Mouse (Mus musculus): Measurements from ENCODE around the gene Idua. TPM values are rescaled to one million over a fixed set of nuclear protein-coding genes. Genes with fewer than 3 reads are reported as not detected.
"Not testable (repeated sequence)": the region's sequence is repeated elsewhere in the genome, so short reads cannot be mapped to it uniquely, and the experiment has no call there.

Idua gene
- 10 to 100 TPM; 14.0 to 16.0 TPM for total RNA-seq (2021)
- long read RNA-seq, experiment 1, transcript Idua-202 (14 exons, 3,373 nt) = major isoform, 6 of 15 reads
- long read RNA-seq, experiment 1, partial matches to known transcripts = 2 of 15 reads
- long read RNA-seq, experiment 1, other reads (novel, unspliced or antisense) = 5 of 15 reads
- long read RNA-seq, experiment 2, transcript Idua-202 (14 exons, 3,373 nt) = major isoform, 5 of 9 reads
- long read RNA-seq, experiment 2, partial matches to known transcripts = 0 of 9 reads
- long read RNA-seq, experiment 2, other reads (novel, unspliced or antisense) = 4 of 9 reads

- peak in 1 of 2 experiments; percentile 39 for DNase-seq
Measured at GRCm38 (mm10) chr5:108659698-108660631, at the start of gene Idua. Gene Idua, plus strand, starts transcription at chr5:108660331.

DNA sequence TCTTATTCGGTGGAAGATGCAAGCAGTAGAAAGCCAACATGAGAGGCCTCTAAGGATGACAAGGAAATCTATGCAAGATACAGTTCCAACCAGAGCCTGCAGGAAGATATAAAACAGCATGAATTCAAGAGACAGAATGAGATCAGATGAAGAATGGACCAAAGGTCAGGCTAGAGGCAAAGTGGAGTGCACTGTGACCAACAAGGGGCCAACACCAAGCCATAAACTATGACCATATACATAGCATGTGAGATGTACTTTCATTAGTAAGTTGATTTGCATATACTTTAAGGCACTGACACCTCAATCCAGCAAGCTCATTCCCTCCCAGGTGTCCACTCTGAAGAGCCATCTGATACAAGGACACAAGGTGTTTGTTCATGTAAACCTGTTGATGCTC, 49.7 kb upstream of the Idua start:
- DNase-seq = no peak

GRCm38 (mm10) chr5:108621870-108622269, 38.3 kb upstream of the Idua start:
- DNase-seq = no peak

- no peak for DNase-seq
Measured at GRCm38 (mm10) chr5:108626050-108626660, 34.0 kb upstream of the Idua start.

- DNase-seq = no peak
Measured at GRCm38 (mm10) chr5:108628891-108629633, 31.1 kb upstream of the Idua start.

GRCm38 (mm10) chr5:108629634-108630483, 30.3 kb upstream of the Idua start, which contains the start of the genes Gak and Tmem175:
Gene Gak, minus strand, starts transcription at chr5:108629755.
Gene Tmem175, plus strand, starts transcription at chr5:108629770.
- DNase-seq = peak; percentile 95 to 96

- no peak for DNase-seq
Measured at GRCm38 (mm10) chr5:108633676-108634075, 26.5 kb upstream of the Idua start.

GRCm38 (mm10) chr5:108634088-108634487, 26.0 kb upstream of the Idua start:
- not testable (repeated sequence) for DNase-seq

DNA sequence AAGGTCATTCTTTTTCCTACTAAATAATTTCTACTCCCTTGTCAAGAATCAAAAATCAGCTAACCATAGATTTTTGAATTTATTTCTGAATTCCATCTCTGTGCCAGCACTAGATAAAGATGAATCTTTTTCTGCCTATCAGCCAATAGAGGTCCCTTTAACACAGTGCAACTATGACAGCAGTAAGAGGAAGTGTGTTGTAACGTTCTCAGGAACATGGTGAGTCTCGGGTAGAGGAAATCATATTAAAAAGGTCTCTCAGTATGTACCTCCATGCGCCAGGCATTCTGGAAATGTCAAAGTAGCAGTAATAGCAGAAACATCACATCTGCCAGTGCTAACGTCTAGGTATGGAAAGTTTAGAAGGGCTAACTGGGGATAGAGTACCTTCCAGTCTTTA, 24.0 kb upstream of the Idua start:
- no peak for DNase-seq

GRCm38 (mm10) chr5:108643674-108644073, 16.5 kb upstream of the Idua start:
- no peak for DNase-seq

GRCm38 (mm10) chr5:108645651-108646342, 14.3 kb upstream of the Idua start:
- DNase-seq = no peak

GRCm38 (mm10) chr5:108646343-108646660, 13.8 kb upstream of the Idua start:
- DNase-seq = no peak

- DNase-seq = no peak
Measured at GRCm38 (mm10) chr5:108647311-108647710, 12.8 kb upstream of the Idua start.

- DNase-seq = no peak
Measured at GRCm38 (mm10) chr5:108647820-108648465, 12.2 kb upstream of the Idua start.

GRCm38 (mm10) chr5:108648937-108649576, 11.1 kb upstream of the Idua start:
- DNase-seq = no peak

GRCm38 (mm10) chr5:108650341-108650740, 9.8 kb upstream of the Idua start:
- no peak for DNase-seq

GRCm38 (mm10) chr5:108651136-108651720, 8.9 kb upstream of the Idua start:
- DNase-seq = no peak

DNA sequence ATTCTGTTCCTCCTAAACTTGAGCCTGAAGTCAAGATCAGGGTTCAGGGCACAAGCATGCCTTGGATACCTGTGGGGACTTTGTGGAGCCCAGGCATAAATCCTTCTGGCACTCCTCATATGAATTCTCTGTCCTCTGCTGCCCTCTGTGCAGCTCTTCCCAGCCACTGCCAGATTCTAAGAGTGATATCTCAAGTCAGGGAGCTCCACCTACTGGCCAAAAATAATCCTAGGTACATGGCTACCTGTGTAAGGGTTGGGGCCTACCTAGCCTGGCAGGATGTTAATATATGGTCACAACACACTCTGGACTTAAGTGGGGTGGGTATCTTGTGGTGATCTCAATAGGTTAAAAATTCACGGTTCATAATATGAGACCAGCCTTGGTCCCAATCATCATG, 8.3 kb upstream of the Idua start:
- peak; percentile 29 to 73 for DNase-seq

DNA sequence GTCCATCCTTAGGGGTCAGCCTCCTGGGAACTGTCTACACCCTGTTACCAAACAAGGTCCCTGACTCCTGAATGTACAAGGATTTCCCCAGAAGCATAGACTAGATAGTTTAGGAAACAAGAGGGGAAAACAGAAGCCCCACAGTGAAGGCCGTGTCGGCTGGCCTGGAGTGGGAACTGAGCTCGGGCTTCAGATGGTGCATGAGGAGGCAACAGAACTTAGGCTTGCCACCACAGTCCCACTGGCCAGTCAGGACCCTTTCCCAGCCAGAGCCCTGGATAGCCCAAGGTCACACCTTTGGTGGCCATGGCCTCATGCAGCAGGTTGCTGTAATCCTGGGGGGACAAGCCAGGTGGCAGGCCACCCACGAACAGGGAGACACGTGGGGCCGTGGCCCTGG, 6.8 kb upstream of the Idua start:
- DNase-seq = no peak
